Mouse (Mus musculus): ENCODE results near the gene Ddx17. TPM values are rescaled to one million over a fixed set of nuclear protein-coding genes. Genes with fewer than 3 reads are reported as not detected.

The Ddx17 gene
- total and polyA plus RNA-seq, 2 experiments, result 88.5 to 105 TPM

GRCm38 (mm10) chr15:79507055-79507828, 39.3 kb downstream of the Ddx17 start:
- 44% methylated on average over 31 of the region's 31 CpGs for WGBS
- H3K4me3 ChIP-seq (ENCODE audit: insufficient read depth, low read depth, low read length), result no peak overlapping the region
- no peak overlapping the region for H3K9ac ChIP-seq (ENCODE audit: low read depth, low read length)
- no peak overlapping the region for H3K27ac ChIP-seq (replicated peaks; ENCODE audit: insufficient read depth, low read depth, low read length)
- H3K27me3 ChIP-seq (ENCODE audit: control insufficient read depth, insufficient read depth, low read length), result peaks cover 34% of the 10 kb centered on the region
- no peak for DNase-seq (ENCODE audit: extremely low read depth, low read depth, low spot score)
- H3K79me2 ChIP-seq (ENCODE audit: control insufficient read depth, insufficient read depth, low read length), result no peaks in the 10 kb centered on the region
- H3K4me1 ChIP-seq (ENCODE audit: control insufficient read depth, insufficient read depth, low read length), result no peaks in the 10 kb centered on the region; the same call in 1 of the 2 replicates
- H3K36me3 ChIP-seq (ENCODE audit: control insufficient read depth, insufficient read depth, low read length), result no peaks in the 10 kb centered on the region
- TF ChIP-seq CTCF (IDR thresholded peaks at IDR 0.05; ENCODE audit: low read depth, low read length), result no peak
- no peak for TF ChIP-seq POLR2A (IDR thresholded peaks at IDR 0.05; ENCODE audit: extremely low read depth, insufficient read depth, low read length)

- WGBS, result 39% methylated on average over 7 of the region's 7 CpGs
- TF ChIP-seq CTCF (IDR thresholded peaks at IDR 0.05; ENCODE audit: low read depth, low read length) (no peak), POLR2A (IDR thresholded peaks at IDR 0.05; ENCODE audit: extremely low read depth, insufficient read depth, low read length) (no peak)
- no peak overlapping the region for H3K4me3 ChIP-seq (ENCODE audit: insufficient read depth, low read depth, low read length)
- H3K4me1 ChIP-seq (ENCODE audit: control insufficient read depth, insufficient read depth, low read length), result no peaks in the 10 kb centered on the region; the same call in 1 of the 2 replicates
- no peak for DNase-seq (ENCODE audit: extremely low read depth, low read depth, low spot score)
- H3K27ac ChIP-seq (replicated peaks; ENCODE audit: insufficient read depth, low read depth, low read length), result no peak overlapping the region
- H3K27me3 ChIP-seq (ENCODE audit: control insufficient read depth, insufficient read depth, low read length), result peaks cover 34% of the 10 kb centered on the region
- H3K9ac ChIP-seq (ENCODE audit: low read depth, low read length), result no peak overlapping the region
- no peaks in the 10 kb centered on the region for H3K36me3 ChIP-seq (ENCODE audit: control insufficient read depth, insufficient read depth, low read length)
- H3K79me2 ChIP-seq (ENCODE audit: control insufficient read depth, insufficient read depth, low read length), result no peaks in the 10 kb centered on the region
These were observed 40.1 kb downstream of the Ddx17 start for GRCm38 (mm10) chr15:79506460-79506859.

GRCm38 (mm10) chr15:79505616-79506283, 40.8 kb downstream of the Ddx17 start:
- WGBS, result 2% methylated on average over 58 of the region's 71 CpGs
- H3K27me3 ChIP-seq (ENCODE audit: control insufficient read depth, insufficient read depth, low read length), result peaks cover 28% of the 10 kb centered on the region
- DNase-seq (ENCODE audit: extremely low read depth, low read depth, low spot score), result no peak
- no peaks in the 10 kb centered on the region for H3K79me2 ChIP-seq (ENCODE audit: control insufficient read depth, insufficient read depth, low read length)
- no peak overlapping the region for H3K27ac ChIP-seq (replicated peaks; ENCODE audit: insufficient read depth, low read depth, low read length)
- H3K9ac ChIP-seq (ENCODE audit: low read depth, low read length), result no peak overlapping the region; the same call in 1 of the 2 replicates
- no peaks in the 10 kb centered on the region for H3K36me3 ChIP-seq (ENCODE audit: control insufficient read depth, insufficient read depth, low read length)
- TF ChIP-seq CTCF (IDR thresholded peaks at IDR 0.05; ENCODE audit: low read depth, low read length), result no peak
- no peak for TF ChIP-seq POLR2A (IDR thresholded peaks at IDR 0.05; ENCODE audit: extremely low read depth, insufficient read depth, low read length)
- H3K4me3 ChIP-seq (ENCODE audit: insufficient read depth, low read depth, low read length), result peak overlapping the region; percentile 27; the same call in 1 of the 2 replicates
- H3K4me1 ChIP-seq (ENCODE audit: control insufficient read depth, insufficient read depth, low read length), result no peaks in the 10 kb centered on the region; the same call in 1 of the 2 replicates

- Histone ChIP-seq H3K27me3 (ENCODE audit: control insufficient read depth, insufficient read depth, low read length) (peaks cover 21% of the 10 kb centered on the region), H3K4me3 (ENCODE audit: insufficient read depth, low read depth, low read length) (peak within 1 kb of the TSS; percentile 27; the same call in 1 of the 2 replicates), H3K9ac (ENCODE audit: low read depth, low read length) (no peak within 1 kb of the TSS; the same call in 1 of the 2 replicates), H3K4me1 (ENCODE audit: control insufficient read depth, insufficient read depth, low read length) (no peaks in the 10 kb centered on the region; the same call in 1 of the 2 replicates), H3K79me2 (ENCODE audit: control insufficient read depth, insufficient read depth, low read length) (no peaks in the 10 kb centered on the region), H3K36me3 (ENCODE audit: control insufficient read depth, insufficient read depth, low read length) (no peaks in the 10 kb centered on the region), H3K27ac (replicated peaks; ENCODE audit: insufficient read depth, low read depth, low read length) (no peak within 1 kb of the TSS)
- 4% methylated on average over 58 of the region's 60 CpGs for WGBS
- TF ChIP-seq POLR2A (IDR thresholded peaks at IDR 0.05; ENCODE audit: extremely low read depth, insufficient read depth, low read length), result no peak
- DNase-seq (ENCODE audit: extremely low read depth, low read depth, low spot score), result no peak
These were observed 41.7 kb downstream of the Ddx17 start, which contains the start of gene Kcnj4 for GRCm38 (mm10) chr15:79504707-79505452. Gene Kcnj4 (minus strand): TSS chr15:79505241.

- no peak overlapping the region for H3K9ac ChIP-seq (ENCODE audit: low read depth, low read length)
- no peaks in the 10 kb centered on the region for H3K79me2 ChIP-seq (ENCODE audit: control insufficient read depth, insufficient read depth, low read length)
- H3K27ac ChIP-seq (replicated peaks; ENCODE audit: insufficient read depth, low read depth, low read length), result no peak overlapping the region
- no peak for DNase-seq (ENCODE audit: extremely low read depth, low read depth, low spot score)
- peaks cover 21% of the 10 kb centered on the region for H3K27me3 ChIP-seq (ENCODE audit: control insufficient read depth, insufficient read depth, low read length)
- no peak overlapping the region for H3K4me3 ChIP-seq (ENCODE audit: insufficient read depth, low read depth, low read length)
- H3K36me3 ChIP-seq (ENCODE audit: control insufficient read depth, insufficient read depth, low read length), result no peaks in the 10 kb centered on the region
- 57% methylated on average over 5 of the region's 5 CpGs for WGBS
- TF ChIP-seq POLR2A (IDR thresholded peaks at IDR 0.05; ENCODE audit: extremely low read depth, insufficient read depth, low read length) (no peak), CTCF (IDR thresholded peaks at IDR 0.05; ENCODE audit: low read depth, low read length) (no peak)
- no peaks in the 10 kb centered on the region; the same call in 1 of the 2 replicates for H3K4me1 ChIP-seq (ENCODE audit: control insufficient read depth, insufficient read depth, low read length)
These were observed 43.1 kb downstream of the Ddx17 start for GRCm38 (mm10) chr15:79503438-79503837.

Measured in liver, adult 2 months (tissue).